Mouse (Mus musculus): Measurements from ENCODE around the gene Ablim2. TPM values are rescaled to one million over a fixed set of nuclear protein-coding genes. Genes with fewer than 3 reads are reported as not detected.

The Ablim2 gene
- polyA plus RNA-seq, 1 experiment = 2.2 TPM

DNA sequence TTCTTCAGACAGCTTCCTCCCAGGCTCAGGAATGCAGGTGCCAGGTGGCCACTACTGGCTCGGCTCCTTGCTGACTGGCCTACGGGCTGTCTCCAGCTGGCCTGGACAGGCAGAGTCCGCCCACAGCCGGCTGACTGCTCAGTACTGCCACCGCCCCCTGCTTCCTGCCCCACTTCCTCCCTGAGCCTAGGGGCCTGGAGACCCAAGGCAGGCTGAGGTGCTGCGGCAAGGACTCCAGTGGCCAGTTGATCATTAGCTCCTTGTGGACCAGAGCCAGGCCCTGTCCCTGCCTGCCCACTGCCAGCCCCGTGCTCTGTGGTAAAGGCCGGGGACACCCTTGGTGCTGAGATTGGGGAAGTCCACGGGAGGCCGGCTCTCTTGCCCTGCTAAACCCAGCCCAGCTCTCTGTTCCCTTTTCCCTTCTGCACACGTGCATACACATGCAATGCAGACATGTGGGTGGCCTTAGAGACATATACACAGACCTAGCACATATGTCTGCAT is 28.7 kb upstream of the Ablim2 start:
- peak overlapping the region; percentile 92 for H3K27ac ChIP-seq (ENCODE audit: control insufficient read depth, insufficient read depth, low read depth, low read length, poor library complexity)

DNA sequence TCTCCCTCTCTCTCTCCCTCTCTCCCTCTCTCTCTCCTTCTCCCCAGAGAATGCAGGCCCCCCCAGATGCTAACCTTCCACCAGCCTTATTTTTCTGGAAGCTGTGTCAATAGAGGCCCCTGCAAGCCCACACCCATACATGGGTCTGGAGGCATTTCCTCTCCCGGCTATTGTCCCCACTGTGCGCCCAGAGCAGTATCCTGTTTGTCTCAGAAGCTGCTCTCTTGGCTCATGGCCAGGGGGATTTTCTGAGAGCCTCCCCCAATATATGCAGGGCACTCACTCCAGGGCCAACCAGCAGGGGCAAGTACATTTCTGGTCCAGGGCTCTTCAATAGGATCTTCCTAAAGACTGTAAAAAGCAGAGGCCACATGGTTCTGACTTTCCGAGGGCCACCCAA is 27.8 kb upstream of the Ablim2 start:
- TF ChIP-seq POLR2A (IDR thresholded peaks at IDR 0.05; ENCODE audit: borderline replicate concordance, control insufficient read depth, low read depth, low read length) = no peak
- no peak for TF ChIP-seq CTCF (IDR thresholded peaks at IDR 0.05; ENCODE audit: control insufficient read depth, insufficient read depth, low read length)
- 43% methylated on average over 3 of the region's 3 CpGs for WGBS
- Histone ChIP-seq H3K27ac (ENCODE audit: control insufficient read depth, insufficient read depth, low read depth, low read length, poor library complexity) (no peak overlapping the region), H3K4me1 (ENCODE audit: control insufficient read depth, insufficient read depth, low read length) (peaks cover 12% of the 10 kb centered on the region; the same call in 1 of the 2 replicates), H3K4me3 (replicated peaks; ENCODE audit: control insufficient read depth, low read depth, low read length) (no peak overlapping the region)

More for the DNA sequence above, 28.7 kb upstream of the Ablim2 start:
- no peak for TF ChIP-seq CTCF (IDR thresholded peaks at IDR 0.05; ENCODE audit: control insufficient read depth, insufficient read depth, low read length)
- TF ChIP-seq POLR2A (IDR thresholded peaks at IDR 0.05; ENCODE audit: borderline replicate concordance, control insufficient read depth, low read depth, low read length) = peak; percentile 77; the same call in 1 of the 2 replicates
- Histone ChIP-seq H3K4me3 (replicated peaks; ENCODE audit: control insufficient read depth, low read depth, low read length) (peak overlapping the region; percentile 82), H3K4me1 (ENCODE audit: control insufficient read depth, insufficient read depth, low read length) (peaks cover 12% of the 10 kb centered on the region; the same call in 1 of the 2 replicates)
- WGBS = 2% methylated on average over 11 of the region's 11 CpGs

DNA sequence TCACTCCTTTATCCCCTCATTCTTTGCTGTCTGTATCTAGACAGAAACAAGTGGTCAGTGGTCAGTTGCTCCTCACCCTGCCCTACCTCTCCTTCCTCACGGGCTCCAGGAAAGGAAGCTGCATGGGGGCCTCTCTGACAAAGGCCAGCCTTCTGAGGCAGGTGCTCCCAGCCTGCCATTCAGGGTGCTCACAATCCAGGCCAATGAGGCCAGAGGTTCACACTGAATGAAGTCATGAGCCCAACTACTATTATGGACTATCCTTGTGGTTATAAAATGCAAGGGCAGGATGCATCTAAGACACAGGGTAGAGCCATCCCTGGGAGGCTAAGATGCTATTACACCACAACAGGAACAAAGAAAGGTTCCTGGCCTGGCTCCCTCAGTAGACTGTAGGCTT is 27.1 kb upstream of the Ablim2 start:
- peaks cover 12% of the 10 kb centered on the region; the same call in 1 of the 2 replicates for H3K4me1 ChIP-seq (ENCODE audit: control insufficient read depth, insufficient read depth, low read length)
- no peak for TF ChIP-seq POLR2A (IDR thresholded peaks at IDR 0.05; ENCODE audit: borderline replicate concordance, control insufficient read depth, low read depth, low read length)
- no peak for TF ChIP-seq CTCF (IDR thresholded peaks at IDR 0.05; ENCODE audit: control insufficient read depth, insufficient read depth, low read length)
- no peak overlapping the region for H3K27ac ChIP-seq (ENCODE audit: control insufficient read depth, insufficient read depth, low read depth, low read length, poor library complexity)
- WGBS = 42% methylated on average over 1 of the region's 1 CpGs
- no peak overlapping the region for H3K4me3 ChIP-seq (replicated peaks; ENCODE audit: control insufficient read depth, low read depth, low read length)

DNA sequence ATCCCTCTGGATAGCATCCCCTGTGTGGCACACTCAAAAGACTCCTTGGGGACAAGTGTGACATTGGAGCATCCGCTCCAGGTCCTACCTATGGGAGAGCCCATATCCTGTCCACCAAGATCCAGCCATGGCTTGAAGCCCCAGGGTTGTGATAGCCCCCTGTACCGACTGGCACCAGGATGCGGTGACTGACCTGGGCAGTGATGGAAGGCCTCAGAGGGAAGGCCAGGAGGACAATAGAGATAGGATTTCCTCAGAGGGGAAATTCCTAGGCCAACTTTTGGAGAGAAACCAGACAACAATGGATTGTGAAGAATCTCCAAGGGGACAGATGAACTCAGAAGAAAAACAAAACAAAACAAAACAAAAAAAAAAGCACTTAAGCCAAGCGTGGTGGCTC is 26.7 kb upstream of the Ablim2 start:
- H3K27ac ChIP-seq (ENCODE audit: control insufficient read depth, insufficient read depth, low read depth, low read length, poor library complexity) = no peak overlapping the region
- TF ChIP-seq POLR2A (IDR thresholded peaks at IDR 0.05; ENCODE audit: borderline replicate concordance, control insufficient read depth, low read depth, low read length) = no peak
- no peak for TF ChIP-seq CTCF (IDR thresholded peaks at IDR 0.05; ENCODE audit: control insufficient read depth, insufficient read depth, low read length)
- H3K4me1 ChIP-seq (ENCODE audit: control insufficient read depth, insufficient read depth, low read length) = peaks cover 12% of the 10 kb centered on the region; the same call in 1 of the 2 replicates
- no peak overlapping the region for H3K4me3 ChIP-seq (replicated peaks; ENCODE audit: control insufficient read depth, low read depth, low read length)
- 79% methylated on average over 4 of the region's 4 CpGs for WGBS

DNA sequence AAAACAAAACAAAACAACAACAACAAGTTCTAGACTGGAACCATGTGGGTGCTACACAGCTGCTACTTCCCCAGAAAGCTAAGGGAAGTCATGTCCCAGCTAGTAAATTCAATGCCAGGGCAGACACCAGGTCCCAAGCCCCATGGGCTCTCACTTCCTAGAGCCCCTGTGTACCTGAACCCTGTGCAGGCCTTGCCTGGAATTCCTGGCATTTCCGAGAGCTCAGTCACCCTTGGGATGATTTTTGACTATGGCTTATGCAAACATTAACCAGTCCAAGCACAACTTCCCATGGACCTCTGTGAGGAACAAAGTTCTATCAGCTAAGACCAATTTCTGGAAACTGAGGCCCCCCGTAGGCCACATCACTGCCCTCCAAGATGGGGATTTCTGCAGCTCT is 24.2 kb upstream of the Ablim2 start:
- Histone ChIP-seq H3K4me1 (ENCODE audit: control insufficient read depth, insufficient read depth, low read length) (peaks cover 5% of the 10 kb centered on the region; the same call in 1 of the 2 replicates), H3K27ac (ENCODE audit: control insufficient read depth, insufficient read depth, low read depth, low read length, poor library complexity) (no peak overlapping the region), H3K4me3 (replicated peaks; ENCODE audit: control insufficient read depth, low read depth, low read length) (no peak overlapping the region)
- WGBS = 79% methylated on average over 2 of the region's 2 CpGs
- TF ChIP-seq POLR2A (IDR thresholded peaks at IDR 0.05; ENCODE audit: borderline replicate concordance, control insufficient read depth, low read depth, low read length) (no peak), CTCF (IDR thresholded peaks at IDR 0.05; ENCODE audit: control insufficient read depth, insufficient read depth, low read length) (no peak)

DNA sequence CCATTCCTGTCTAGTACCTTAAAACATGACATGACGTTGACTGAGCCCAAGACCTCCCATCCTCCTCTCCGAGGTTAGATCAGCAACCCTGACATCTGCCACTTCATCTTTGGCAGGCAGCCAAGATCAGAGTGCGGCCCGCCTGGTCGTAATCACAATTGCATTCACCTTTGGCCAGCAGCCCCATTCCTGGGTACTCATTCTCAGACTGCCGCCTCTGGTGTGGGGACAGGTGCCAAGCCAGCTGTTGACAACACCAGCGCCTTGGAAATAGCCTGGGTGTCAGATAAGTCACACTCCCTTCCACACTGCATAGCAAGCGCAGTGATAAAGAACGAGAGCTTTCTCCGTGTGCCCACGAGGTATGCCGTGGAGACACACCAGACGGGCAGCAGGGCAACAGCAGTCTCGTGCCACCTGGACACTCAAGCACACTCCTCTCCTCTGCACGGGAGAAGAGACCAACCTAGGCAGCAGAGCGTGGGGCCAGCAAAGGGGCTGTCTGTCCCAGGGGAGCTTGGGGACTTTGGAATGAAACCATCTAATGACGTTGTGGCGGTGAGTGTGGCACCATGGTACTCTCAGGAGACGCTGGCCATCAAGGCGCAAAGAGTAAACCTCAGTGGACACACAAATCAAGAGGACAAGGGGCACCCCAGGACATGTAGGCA is 20.3 kb upstream of the Ablim2 start:
- H3K4me1 ChIP-seq (ENCODE audit: control insufficient read depth, insufficient read depth, low read length) = peaks cover 2% of the 10 kb centered on the region; the same call in 1 of the 2 replicates
- no peak overlapping the region for H3K27ac ChIP-seq (ENCODE audit: control insufficient read depth, insufficient read depth, low read depth, low read length, poor library complexity)
- no peak overlapping the region for H3K4me3 ChIP-seq (replicated peaks; ENCODE audit: control insufficient read depth, low read depth, low read length)
- WGBS = 63% methylated on average over 20 of the region's 20 CpGs
- TF ChIP-seq POLR2A (IDR thresholded peaks at IDR 0.05; ENCODE audit: borderline replicate concordance, control insufficient read depth, low read depth, low read length) (no peak), CTCF (IDR thresholded peaks at IDR 0.05; ENCODE audit: control insufficient read depth, insufficient read depth, low read length) (no peak)

DNA sequence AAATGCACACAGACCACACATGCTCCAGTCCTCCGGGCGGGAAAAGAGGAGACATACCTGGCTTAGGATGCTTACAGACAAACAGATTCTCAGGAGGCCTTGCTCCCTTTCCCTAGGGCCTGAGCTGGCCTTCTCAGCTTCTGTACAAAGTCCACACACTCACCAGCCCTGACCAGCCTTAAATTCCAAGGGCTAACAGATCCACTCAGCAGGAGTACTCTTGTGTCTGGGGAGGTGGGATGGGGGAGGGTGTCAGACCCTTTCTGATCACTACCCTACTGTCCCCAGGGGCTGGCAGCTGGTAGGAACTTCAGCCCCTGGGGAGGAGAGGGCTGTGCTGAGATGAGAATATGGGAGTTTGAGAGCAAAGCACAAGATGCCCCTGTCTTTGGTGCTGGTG is 18.7 kb upstream of the Ablim2 start:
- H3K27ac ChIP-seq (ENCODE audit: control insufficient read depth, insufficient read depth, low read depth, low read length, poor library complexity) = no peak overlapping the region
- no peak for TF ChIP-seq CTCF (IDR thresholded peaks at IDR 0.05; ENCODE audit: control insufficient read depth, insufficient read depth, low read length)
- no peak for TF ChIP-seq POLR2A (IDR thresholded peaks at IDR 0.05; ENCODE audit: borderline replicate concordance, control insufficient read depth, low read depth, low read length)
- peaks cover 2% of the 10 kb centered on the region; the same call in 1 of the 2 replicates for H3K4me1 ChIP-seq (ENCODE audit: control insufficient read depth, insufficient read depth, low read length)
- H3K4me3 ChIP-seq (replicated peaks; ENCODE audit: control insufficient read depth, low read depth, low read length) = no peak overlapping the region
- 85% methylated on average over 2 of the region's 2 CpGs for WGBS

DNA sequence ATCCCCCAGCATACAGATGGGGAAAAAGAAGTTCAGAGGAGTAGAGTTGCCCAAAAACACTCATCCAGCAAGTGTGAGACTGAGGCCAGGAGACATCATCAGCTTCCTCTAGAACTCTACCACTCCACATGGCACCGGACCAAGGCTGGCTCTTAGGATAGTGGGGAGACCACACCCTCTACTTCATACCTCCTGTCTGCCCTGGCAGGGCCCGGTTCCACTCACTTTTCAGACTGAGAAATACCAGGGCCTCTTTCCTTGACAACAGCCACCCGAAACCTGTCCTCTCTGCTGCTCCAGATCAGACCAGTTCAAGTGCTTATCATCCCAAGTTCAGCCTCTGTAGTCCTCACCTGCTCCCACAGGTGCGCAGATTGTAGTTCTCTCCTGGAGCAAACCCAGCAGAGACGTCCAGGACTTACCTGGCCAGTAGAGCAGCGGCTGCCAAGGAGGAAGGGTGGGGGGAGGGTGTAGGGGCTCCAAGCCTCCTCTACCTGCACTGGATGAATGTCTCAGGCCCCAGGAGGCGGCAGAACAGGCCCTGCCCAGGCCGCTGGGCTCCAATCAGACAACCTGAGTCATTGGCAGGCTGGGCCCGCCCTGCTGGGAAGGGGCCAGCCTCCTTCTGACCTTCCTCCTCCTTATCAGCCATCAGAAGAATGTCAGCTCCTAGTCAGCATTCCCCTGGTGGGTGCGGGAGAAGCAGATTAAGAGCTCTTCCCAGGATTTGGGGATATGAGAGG is 18.0 kb upstream of the Ablim2 start, which contains the start of gene Sh3tc1:
Gene Sh3tc1 (minus strand): TSS at position 452 of the 743 bp plus-strand sequence.
- Histone ChIP-seq H3K4me1 (ENCODE audit: control insufficient read depth, insufficient read depth, low read length) (peaks cover 2% of the 10 kb centered on the region; the same call in 1 of the 2 replicates), H3K27ac (ENCODE audit: control insufficient read depth, insufficient read depth, low read depth, low read length, poor library complexity) (no peak within 1 kb of the TSS), H3K4me3 (replicated peaks; ENCODE audit: control insufficient read depth, low read depth, low read length) (no peak within 1 kb of the TSS)
- 58% methylated on average over 10 of the region's 10 CpGs for WGBS
- no peak for TF ChIP-seq CTCF (IDR thresholded peaks at IDR 0.05; ENCODE audit: control insufficient read depth, insufficient read depth, low read length)

All from bone marrow, adult 2 months (tissue).